Mouse (Mus musculus) testis, adult 2 months (tissue): Measurements from ENCODE around the gene Tigit.

Experiments
- CTCF ChIP-seq: fragments of 200-500 bp; IDR thresholded peaks from 2 replicates; pipeline ENCODE4 v1.5.1; 2012; ENCODE audit warnings: low read depth, mild to moderate bottlenecking, inconsistent platforms, low read length, moderate library complexity; ENCODE audit not compliant: control insufficient read depth, insufficient read depth, insufficient replicate concordance
- POLR2A ChIP-seq: fragments of 200-500 bp; IDR thresholded peaks from 2 replicates; pipeline ENCODE4 v1.6.1; 2012; ENCODE audit warnings: low read depth, mild to moderate bottlenecking, inconsistent platforms, low read length, moderate library complexity; ENCODE audit not compliant: control insufficient read depth

DNA sequence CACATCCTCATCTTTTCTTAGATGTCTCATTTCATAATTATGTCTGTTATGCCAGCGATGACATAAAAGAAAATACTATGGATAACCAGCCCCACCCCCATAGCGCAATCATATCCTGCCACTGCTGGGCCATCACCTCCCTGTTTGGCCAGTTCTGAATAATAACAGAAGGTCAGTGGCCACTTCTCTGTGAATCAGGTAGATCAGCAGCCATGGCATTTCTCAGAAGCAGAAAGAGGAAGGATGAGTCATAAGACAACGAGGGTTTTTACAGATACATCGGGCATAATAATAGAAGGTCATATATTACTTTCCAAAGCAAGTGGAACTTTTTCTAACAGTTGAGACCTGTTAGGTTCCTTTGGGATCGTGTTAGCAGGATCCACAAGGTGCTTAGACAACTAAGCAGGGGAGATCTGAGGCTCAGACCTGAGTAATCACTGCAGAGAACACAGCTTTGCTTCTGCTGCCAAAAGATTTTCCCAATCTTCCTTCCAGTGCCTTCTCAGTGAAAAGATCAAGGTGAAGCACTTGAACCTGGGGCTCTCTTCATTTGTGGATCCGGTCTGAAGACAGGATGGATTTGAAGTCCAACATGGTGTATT lies 8.7 kb downstream of the Tigit start:
- TF ChIP-seq CTCF (no peak), POLR2A (no peak)
